Mouse (Mus musculus): ENCODE data around the gene Slc25a43. TPM values are rescaled to one million over a fixed set of nuclear protein-coding genes. Genes with fewer than 3 reads are reported as not detected.
"Not testable (repeated sequence)": the region's sequence is repeated elsewhere in the genome, so short reads cannot be mapped to it uniquely, and the experiment has no call there.

Gene Slc25a43
- polyA plus RNA-seq, 1 experiment: not detected

DNA sequence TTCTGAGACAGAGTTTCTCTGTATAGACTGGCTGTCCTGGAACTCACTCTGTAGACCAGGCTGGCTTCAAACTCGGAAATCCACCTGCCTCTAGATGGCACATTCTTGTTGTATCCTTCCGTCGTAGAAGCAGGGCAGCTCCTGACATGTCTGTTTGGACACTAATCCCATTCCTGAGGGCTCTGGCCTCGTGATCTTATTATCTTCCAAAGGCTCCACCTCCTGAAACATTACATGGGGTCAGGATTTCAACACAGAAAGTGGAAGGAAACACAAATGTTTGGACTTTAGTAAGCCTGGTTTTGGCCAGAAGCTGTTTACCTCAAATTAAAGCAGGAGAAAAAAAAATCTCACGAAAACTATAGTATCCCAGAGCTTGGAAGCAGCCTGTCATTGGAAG, 23.9 kb downstream of the Slc25a43 start:
- WGBS: 57% methylated on average over 5 of the region's 5 CpGs
- TF ChIP-seq CTCF (IDR thresholded peaks at IDR 0.05; ENCODE audit: insufficient read depth, low read depth, low read length): no peak
- TF ChIP-seq POLR2A (IDR thresholded peaks at IDR 0.05; ENCODE audit: insufficient read depth, low read depth, low read length): no peak
- no peak overlapping the region for H3K27ac ChIP-seq (ENCODE audit: insufficient read depth, low read depth, low read length)
- H3K4me3 ChIP-seq (ENCODE audit: insufficient read depth, low read depth, low read length): no peak overlapping the region
- H3K4me1 ChIP-seq (ENCODE audit: control insufficient read depth, insufficient read depth, low read length): no peaks in the 10 kb centered on the region

DNA sequence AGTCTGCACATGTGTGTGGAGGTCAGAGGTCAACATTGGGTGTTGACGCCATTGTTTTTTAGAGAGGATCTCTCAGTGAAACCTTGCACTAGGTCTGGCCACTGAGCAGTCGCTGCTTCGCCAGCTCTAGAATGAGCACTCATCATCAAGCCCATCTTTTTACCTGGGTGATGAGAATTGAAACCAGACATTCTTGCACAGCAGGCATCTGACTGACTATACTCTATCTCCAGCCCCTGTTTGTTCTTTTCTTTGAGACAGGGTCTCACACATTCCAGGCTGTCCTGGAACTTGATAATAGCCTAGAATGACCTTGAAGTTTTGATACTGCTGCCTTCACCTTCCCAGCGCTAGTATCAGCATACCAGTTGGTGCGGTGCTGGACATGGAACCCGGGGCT, 29.1 kb downstream of the Slc25a43 start:
- 94% methylated on average over 6 of the region's 6 CpGs for WGBS
- H3K27ac ChIP-seq (ENCODE audit: insufficient read depth, low read depth, low read length): no peak overlapping the region
- no peak for TF ChIP-seq POLR2A (IDR thresholded peaks at IDR 0.05; ENCODE audit: insufficient read depth, low read depth, low read length)

DNA sequence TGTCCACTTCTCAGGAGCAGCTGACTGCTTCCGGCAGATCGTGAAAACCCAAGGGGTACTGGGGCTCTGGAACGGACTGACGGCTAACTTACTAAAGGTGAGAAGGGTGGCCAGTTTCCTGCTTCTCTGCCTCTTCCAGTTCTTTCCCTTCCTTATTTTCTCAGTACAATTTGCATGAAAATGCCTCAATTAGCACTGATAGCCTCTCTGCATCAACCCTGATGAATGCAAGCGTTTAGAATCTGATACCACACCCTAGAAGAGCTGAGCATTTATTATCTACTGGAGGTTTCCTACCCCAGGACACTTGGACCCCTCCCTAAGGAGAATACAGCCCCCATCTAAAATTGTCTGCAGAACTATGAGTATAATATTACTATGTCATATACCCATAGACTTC, 32.1 kb downstream of the Slc25a43 start:
- 79% methylated on average over 5 of the region's 5 CpGs for WGBS
- Histone ChIP-seq H3K4me3 (ENCODE audit: insufficient read depth, low read depth, low read length) (no peak overlapping the region), H3K4me1 (ENCODE audit: control insufficient read depth, insufficient read depth, low read length) (no peaks in the 10 kb centered on the region), H3K27ac (ENCODE audit: insufficient read depth, low read depth, low read length) (no peak overlapping the region)
- TF ChIP-seq POLR2A (IDR thresholded peaks at IDR 0.05; ENCODE audit: insufficient read depth, low read depth, low read length) (no peak), CTCF (IDR thresholded peaks at IDR 0.05; ENCODE audit: insufficient read depth, low read depth, low read length) (no peak)

More for the DNA sequence above, 29.1 kb downstream of the Slc25a43 start:
- Histone ChIP-seq H3K4me3 (ENCODE audit: insufficient read depth, low read depth, low read length) (no peak overlapping the region), H3K4me1 (ENCODE audit: control insufficient read depth, insufficient read depth, low read length) (no peaks in the 10 kb centered on the region)

DNA sequence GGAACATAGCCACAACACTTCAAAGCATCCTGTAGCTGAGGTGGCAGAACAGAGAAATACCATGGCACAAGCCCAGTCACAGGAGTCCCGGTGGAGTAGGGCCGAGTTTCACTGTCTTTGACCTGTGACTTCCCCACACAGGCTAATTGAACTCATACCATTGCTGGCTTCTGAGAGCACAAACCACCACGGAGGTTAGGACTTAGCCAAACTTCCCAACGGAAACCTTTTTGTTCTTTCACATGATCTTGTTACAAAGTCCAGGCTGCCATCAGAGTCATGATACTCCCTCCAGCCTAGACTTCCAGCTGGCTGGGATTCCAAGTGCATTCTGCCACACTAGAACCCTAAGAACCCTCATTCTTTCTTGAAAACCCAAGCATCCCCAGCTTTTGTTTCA, 34.2 kb downstream of the Slc25a43 start:
- Histone ChIP-seq H3K4me1 (ENCODE audit: control insufficient read depth, insufficient read depth, low read length) (no peaks in the 10 kb centered on the region), H3K4me3 (ENCODE audit: insufficient read depth, low read depth, low read length) (no peak overlapping the region), H3K27ac (ENCODE audit: insufficient read depth, low read depth, low read length) (no peak overlapping the region)
- no peak for TF ChIP-seq POLR2A (IDR thresholded peaks at IDR 0.05; ENCODE audit: insufficient read depth, low read depth, low read length)
- TF ChIP-seq CTCF (IDR thresholded peaks at IDR 0.05; ENCODE audit: insufficient read depth, low read depth, low read length): no peak
- 76% methylated on average over 4 of the region's 4 CpGs for WGBS

DNA sequence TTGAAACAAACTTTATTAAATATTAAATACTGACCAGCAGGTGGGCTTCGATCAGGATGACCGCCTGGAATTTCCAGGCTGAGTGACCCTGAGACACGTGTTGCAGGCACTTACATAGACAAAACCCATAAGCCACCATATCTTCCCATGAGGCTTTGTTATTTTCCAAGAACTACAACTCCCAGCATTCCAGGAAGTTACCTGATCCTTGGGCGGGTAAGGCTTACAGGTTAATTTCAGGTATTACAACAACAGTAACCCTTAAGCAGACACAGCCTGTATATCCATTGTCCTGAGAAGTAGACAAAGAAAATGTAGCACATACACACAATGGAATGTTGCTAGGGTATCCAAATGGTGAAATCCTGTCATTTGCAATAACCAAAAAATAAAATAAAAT, 45.9 kb downstream of the Slc25a43 start:
- Histone ChIP-seq H3K4me1 (ENCODE audit: control insufficient read depth, insufficient read depth, low read length) (no peaks in the 10 kb centered on the region), H3K27ac (ENCODE audit: insufficient read depth, low read depth, low read length) (no peak overlapping the region), H3K4me3 (ENCODE audit: insufficient read depth, low read depth, low read length) (no peak overlapping the region)
- WGBS: 85% methylated on average over 4 of the region's 4 CpGs
- TF ChIP-seq POLR2A (IDR thresholded peaks at IDR 0.05; ENCODE audit: insufficient read depth, low read depth, low read length) (no peak), CTCF (IDR thresholded peaks at IDR 0.05; ENCODE audit: insufficient read depth, low read depth, low read length) (no peak)

DNA sequence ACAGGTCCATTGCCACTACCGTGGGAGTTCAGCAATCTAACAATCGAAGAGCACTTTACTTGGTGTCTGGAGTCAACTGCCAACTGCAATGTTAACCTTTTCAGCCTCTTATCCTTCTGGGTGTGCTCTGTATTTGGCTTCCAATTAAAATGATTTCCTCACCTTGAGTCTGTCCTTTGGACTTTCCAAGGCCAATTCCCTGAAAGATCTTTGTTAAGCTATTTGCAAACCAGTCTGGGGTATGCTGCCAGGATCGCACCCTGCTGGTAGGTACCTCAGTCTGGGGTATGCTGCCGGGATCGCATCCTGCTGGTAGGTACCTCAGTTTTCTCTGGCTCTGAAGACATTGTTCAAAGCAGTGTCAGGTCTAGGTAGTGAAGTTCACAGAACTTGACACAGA, 51.1 kb downstream of the Slc25a43 start:
- WGBS: 66% methylated on average over 5 of the region's 5 CpGs
- no peaks in the 10 kb centered on the region for H3K4me1 ChIP-seq (ENCODE audit: control insufficient read depth, insufficient read depth, low read length)
- no peak overlapping the region for H3K4me3 ChIP-seq (ENCODE audit: insufficient read depth, low read depth, low read length)

DNA sequence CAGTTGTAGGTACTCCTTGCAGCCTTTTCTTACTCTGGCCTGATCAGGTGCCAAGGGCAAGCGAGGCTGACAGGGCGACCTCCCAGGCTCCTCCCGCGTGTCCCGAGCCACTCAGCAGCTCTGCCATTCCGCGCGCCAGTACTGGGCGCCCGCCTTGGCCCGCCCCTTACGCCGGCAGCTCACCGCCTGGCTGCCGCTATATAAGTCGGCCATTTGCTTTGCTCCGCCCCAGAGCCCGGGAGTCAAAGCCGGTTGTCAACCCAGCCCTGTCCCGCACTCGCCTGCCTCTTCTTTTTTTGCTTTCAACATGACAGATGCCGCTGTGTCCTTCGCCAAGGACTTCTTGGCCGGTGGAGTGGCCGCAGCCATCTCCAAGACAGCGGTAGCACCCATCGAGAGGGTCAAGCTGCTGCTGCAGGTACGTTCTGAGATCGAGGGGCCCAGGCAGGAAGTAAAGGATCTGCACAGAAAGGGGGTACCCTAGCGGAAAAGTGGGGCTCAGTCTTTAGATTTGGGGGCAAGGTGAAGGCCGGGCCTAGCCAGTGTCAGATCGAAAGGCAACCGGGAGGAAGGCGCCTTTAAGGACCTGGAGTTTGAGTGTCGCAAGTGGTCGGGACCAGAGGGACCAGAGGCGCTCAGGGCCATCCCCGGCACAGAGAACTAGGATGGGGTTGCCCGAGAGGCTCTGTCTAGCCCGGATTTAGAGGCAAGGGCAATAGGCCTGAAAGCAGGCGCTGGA, 52.1 kb downstream of the Slc25a43 start, which contains the start of gene Slc25a5:
TSS of gene Slc25a5 (plus strand) at position 228 of the 739 bp plus-strand sequence.
- WGBS: 11% methylated on average over 41 of the region's 41 CpGs
- TF ChIP-seq POLR2A (IDR thresholded peaks at IDR 0.05; ENCODE audit: insufficient read depth, low read depth, low read length) (peak; percentile 72; the same call in 1 of the 2 replicates), CTCF (IDR thresholded peaks at IDR 0.05; ENCODE audit: insufficient read depth, low read depth, low read length) (no peak)

More for the DNA sequence above, 51.1 kb downstream of the Slc25a43 start:
- no peak overlapping the region for H3K27ac ChIP-seq (ENCODE audit: insufficient read depth, low read depth, low read length)
- TF ChIP-seq CTCF (IDR thresholded peaks at IDR 0.05; ENCODE audit: insufficient read depth, low read depth, low read length) (no peak), POLR2A (IDR thresholded peaks at IDR 0.05; ENCODE audit: insufficient read depth, low read depth, low read length) (no peak)

DNA sequence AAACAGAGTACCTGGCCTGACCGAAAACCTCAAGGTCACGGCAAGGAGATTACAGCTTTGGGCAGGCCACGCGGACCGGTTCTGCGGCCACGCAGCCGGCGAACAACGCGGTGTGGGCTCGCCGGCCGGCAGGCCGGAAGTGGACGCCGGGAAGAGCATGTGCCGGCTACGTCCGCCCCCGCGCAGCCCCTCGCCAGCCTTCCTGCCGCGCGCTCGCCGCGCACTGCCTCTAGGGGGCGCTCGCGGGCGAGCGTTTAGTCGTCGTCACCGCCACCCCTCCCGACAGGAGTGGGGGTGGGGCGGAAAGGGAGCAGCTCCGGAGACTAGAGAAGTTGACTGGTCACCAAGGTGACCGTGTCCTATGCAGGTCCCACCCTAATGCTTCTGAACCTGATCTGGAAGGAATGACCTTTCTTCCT, 52.7 kb downstream of the Slc25a43 start:
- TF ChIP-seq CTCF (IDR thresholded peaks at IDR 0.05; ENCODE audit: insufficient read depth, low read depth, low read length) (peak; percentile 75), POLR2A (IDR thresholded peaks at IDR 0.05; ENCODE audit: insufficient read depth, low read depth, low read length) (no peak; the same call in 1 of the 2 replicates)
- WGBS: 16% methylated on average over 41 of the region's 41 CpGs
- peak overlapping the region; percentile 98 for H3K27ac ChIP-seq (ENCODE audit: insufficient read depth, low read depth, low read length)
- no peaks in the 10 kb centered on the region for H3K4me1 ChIP-seq (ENCODE audit: control insufficient read depth, insufficient read depth, low read length)
- H3K4me3 ChIP-seq (ENCODE audit: insufficient read depth, low read depth, low read length): peak overlapping the region; percentile 96

More for the DNA sequence above, 52.1 kb downstream of the Slc25a43 start, which contains the start of gene Slc25a5:
- Histone ChIP-seq H3K4me3 (ENCODE audit: insufficient read depth, low read depth, low read length) (peak within 1 kb of the TSS; percentile 96), H3K4me1 (ENCODE audit: control insufficient read depth, insufficient read depth, low read length) (no peaks in the 10 kb centered on the region), H3K27ac (ENCODE audit: insufficient read depth, low read depth, low read length) (peak within 1 kb of the TSS; percentile 98)

DNA sequence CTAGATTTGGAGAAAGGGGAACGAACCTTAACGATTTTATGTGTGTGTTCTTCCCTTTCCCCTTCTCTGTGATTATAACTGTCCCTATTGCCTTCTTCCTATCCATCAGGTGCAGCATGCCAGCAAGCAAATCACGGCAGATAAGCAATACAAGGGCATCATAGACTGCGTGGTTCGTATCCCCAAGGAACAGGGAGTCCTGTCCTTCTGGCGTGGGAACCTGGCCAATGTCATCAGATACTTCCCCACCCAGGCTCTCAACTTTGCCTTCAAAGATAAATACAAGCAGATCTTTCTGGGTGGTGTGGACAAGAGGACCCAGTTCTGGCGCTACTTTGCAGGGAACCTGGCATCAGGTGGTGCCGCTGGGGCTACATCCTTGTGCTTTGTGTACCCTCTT, 53.3 kb downstream of the Slc25a43 start:
- H3K27ac ChIP-seq (ENCODE audit: insufficient read depth, low read depth, low read length): peak overlapping the region; percentile 98; the same call in 1 of the 2 replicates
- peak overlapping the region; percentile 96 for H3K4me3 ChIP-seq (ENCODE audit: insufficient read depth, low read depth, low read length)
- 38% methylated on average over 8 of the region's 8 CpGs for WGBS
- not testable (repeated sequence) for H3K4me1 ChIP-seq (ENCODE audit: control insufficient read depth, insufficient read depth, low read length)
